Mouse (Mus musculus) erythroblast, embryonic 14.5 days (primary cell): ENCODE measurements around the gene Gm20661.

ENCODE experiments used
- GATA1 ChIP-seq: IDR thresholded peaks from 2 replicates; pipeline ENCODE4 v1.6.1; 2012; ENCODE audit warnings: low read length, inconsistent platforms, mixed read lengths
- TAL1 ChIP-seq: IDR thresholded peaks from 3 replicates; pipeline ENCODE4 v1.6.1; 2012; ENCODE audit warnings: low read length, inconsistent platforms, mixed read lengths

DNA sequence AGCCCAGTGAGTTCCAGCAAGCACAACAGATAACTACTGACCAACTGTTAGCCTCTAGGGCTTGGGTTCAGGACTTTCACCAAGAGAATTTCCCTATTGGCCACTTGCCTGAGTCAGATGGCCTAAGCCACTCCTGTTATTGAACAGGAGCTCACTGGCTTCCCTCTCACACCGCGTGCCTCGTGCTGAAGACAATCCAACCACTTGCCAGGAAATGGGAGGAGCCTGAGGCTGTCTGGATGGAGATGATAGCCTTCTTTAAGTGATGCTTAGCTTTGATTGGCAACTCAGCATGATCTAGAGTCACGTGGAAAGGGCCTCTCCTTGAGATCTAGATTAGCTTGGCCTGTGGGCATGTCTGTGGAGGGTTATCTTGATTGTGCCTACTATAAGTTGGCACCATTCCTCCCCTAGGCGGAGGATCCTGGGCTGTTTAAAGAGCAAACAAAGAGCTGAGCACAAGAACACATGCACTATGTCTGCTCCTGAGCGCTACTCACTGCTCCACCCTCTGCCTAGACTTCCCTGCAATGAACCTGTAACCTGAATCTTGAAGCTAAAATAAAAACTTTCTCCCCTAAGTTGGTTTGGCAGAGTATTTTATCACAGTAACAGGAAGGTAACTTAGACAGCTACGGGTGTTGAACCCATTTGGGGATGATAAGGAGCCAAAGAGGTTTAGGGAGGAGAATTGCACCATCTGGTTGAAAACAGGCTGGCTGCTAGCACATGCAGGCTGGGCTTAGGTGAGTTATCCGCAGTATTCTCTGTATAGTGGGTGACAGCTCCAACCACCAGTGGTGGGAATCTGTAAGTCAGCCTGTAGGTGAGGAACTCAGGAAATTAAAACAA is 10.9 kb upstream of the Gm20661 start:
- TF ChIP-seq TAL1 = peak; percentile 80
- peak; percentile 94 for TF ChIP-seq GATA1
